Mouse (Mus musculus) ES-Bruce4 (cell line): Measurements from ENCODE around the gene Ctrl. TPM values are rescaled to one million over a fixed set of nuclear protein-coding genes. Genes with fewer than 3 reads are reported as not detected.
"Not testable (repeated sequence)": the region's sequence is repeated elsewhere in the genome, so short reads cannot be mapped to it uniquely, and the experiment has no call there.

ENCODE experiments used
- H3K27ac ChIP-seq: 2 replicates; pipeline ENCODE4 v1.5.1; 2012; ENCODE audit warnings: low read length, inconsistent platforms; ENCODE audit not compliant: insufficient read depth
- H3K27me3 ChIP-seq: 2 replicates; pipeline ENCODE4 v1.6.1; 2012; ENCODE audit warnings: mild to moderate bottlenecking, low read length, inconsistent platforms; ENCODE audit not compliant: control insufficient read depth, poor library complexity, insufficient read depth, severe bottlenecking
- H3K36me3 ChIP-seq: 2 replicates; pipeline ENCODE4 v1.6.1; 2012; ENCODE audit warnings: inconsistent platforms, mild to moderate bottlenecking, low read length, moderate library complexity; ENCODE audit not compliant: control insufficient read depth, poor library complexity, insufficient read depth, severe bottlenecking
- H3K4me1 ChIP-seq: one replicate; pipeline ENCODE4 v1.8.1; 2011; ENCODE audit warnings: low read length; ENCODE audit not compliant: control insufficient read depth, insufficient read depth
- H3K4me3 ChIP-seq: 2 replicates; pipeline ENCODE4 v1.5.1; 2011; ENCODE audit warnings: low read depth, mild to moderate bottlenecking, low read length
- H3K9ac ChIP-seq: 2 replicates; pipeline ENCODE4 v1.6.1; 2012; ENCODE audit warnings: low read depth, mild to moderate bottlenecking, inconsistent platforms; ENCODE audit not compliant: poor library complexity, severe bottlenecking
- H3K9me3 ChIP-seq: replicated peaks from 2 replicates; pipeline ENCODE4 v1.6.1; 2012; ENCODE audit warnings: mild to moderate bottlenecking, low read length, inconsistent platforms; ENCODE audit not compliant: control insufficient read depth, poor library complexity, insufficient read depth, severe bottlenecking
- CTCF ChIP-seq: IDR thresholded peaks from one replicate; pipeline ENCODE4 v1.8.1; 2011; ENCODE audit warnings: low read depth, low read length
- EP300 ChIP-seq: IDR thresholded peaks from 2 replicates; pipeline ENCODE4 v1.6.1; 2011; ENCODE audit warnings: low read depth, low read length; ENCODE audit not compliant: insufficient read depth
- POLR2A ChIP-seq: IDR thresholded peaks from one replicate; pipeline ENCODE4 v1.8.1; 2011; ENCODE audit warnings: low read length; ENCODE audit not compliant: insufficient read depth
- polyA plus RNA-seq: library from polyadenylated mRNA; stranded (reverse); fragments of >200 nt; gene quantifications from 2 replicates; pipeline ENCODE4 v1.2.4, GENCODE M21; 2011; ENCODE audit warnings: low read depth; ENCODE audit not compliant: missing spikeins, insufficient read depth, insufficient read length

Gene Ctrl
- polyA plus RNA-seq, result 0.78 and 1.7 TPM in 2 replicates

- H3K27me3 ChIP-seq, result no peaks in the 10 kb centered on the region
- no peak within 1 kb of the TSS for H3K27ac ChIP-seq
- H3K4me1 ChIP-seq, result no peaks in the 10 kb centered on the region
- no peak within 1 kb of the TSS for H3K9ac ChIP-seq
- no peaks in the 10 kb centered on the region for H3K9me3 ChIP-seq
- H3K36me3 ChIP-seq, result no peaks in the 10 kb centered on the region
- TF ChIP-seq CTCF (no peak), EP300 (no peak), POLR2A (no peak)
- H3K4me3 ChIP-seq, result no peak within 1 kb of the TSS
Observed at GRCm38 (mm10) chr8:105933762-105934161, at the start of gene Ctrl. Ctrl (minus strand) TSS chr8:105933862.

- not testable (repeated sequence) for H3K4me1 ChIP-seq, H3K27ac ChIP-seq, H3K36me3 ChIP-seq, H3K9ac ChIP-seq, H3K9me3 ChIP-seq, H3K27me3 ChIP-seq, H3K4me3 ChIP-seq
Observed at GRCm38 (mm10) chr8:105983406-105983805, 49.7 kb upstream of the Ctrl start.

- no peak overlapping the region for H3K4me3 ChIP-seq
- no peak overlapping the region for H3K27ac ChIP-seq
- peaks cover 6% of the 10 kb centered on the region; the same call in 1 of the 2 replicates for H3K9me3 ChIP-seq
- TF ChIP-seq CTCF (no peak), POLR2A (no peak), EP300 (no peak)
- no peak overlapping the region for H3K9ac ChIP-seq
- no peaks in the 10 kb centered on the region for H3K36me3 ChIP-seq
- no peaks in the 10 kb centered on the region for H3K27me3 ChIP-seq
- H3K4me1 ChIP-seq, result no peaks in the 10 kb centered on the region
Observed at GRCm38 (mm10) chr8:105981146-105981545, 47.5 kb upstream of the Ctrl start.

GRCm38 (mm10) chr8:105979325-105979724 lies 45.7 kb upstream of the Ctrl start, which contains the start of gene Dpep3:
Dpep3 (minus strand) TSS chr8:105979429.
- Histone ChIP-seq H3K27ac (no peak within 1 kb of the TSS), H3K4me1 (peaks cover 8% of the 10 kb centered on the region), H3K9ac (no peak within 1 kb of the TSS), H3K36me3 (no peaks in the 10 kb centered on the region; the same call in 1 of the 2 replicates), H3K9me3 (peaks cover 6% of the 10 kb centered on the region; the same call in 1 of the 2 replicates), H3K27me3 (no peaks in the 10 kb centered on the region), H3K4me3 (no peak within 1 kb of the TSS)
- TF ChIP-seq CTCF, result peak; percentile 66
- no peak for TF ChIP-seq POLR2A
- 0 out of 2 replicates have a peak, but pooled peaks have one; percentile 7 for TF ChIP-seq EP300

- Histone ChIP-seq H3K9me3 (peaks cover 6% of the 10 kb centered on the region; the same call in 1 of the 2 replicates), H3K36me3 (no peaks in the 10 kb centered on the region; the same call in 1 of the 2 replicates), H3K27me3 (no peaks in the 10 kb centered on the region), H3K9ac (no peak overlapping the region), H3K4me3 (no peak overlapping the region), H3K27ac (no peak overlapping the region), H3K4me1 (peaks cover 9% of the 10 kb centered on the region)
- TF ChIP-seq EP300 (no peak), CTCF (peak; percentile 42), POLR2A (no peak)
Observed at GRCm38 (mm10) chr8:105975363-105975762, 41.7 kb upstream of the Ctrl start.

- Histone ChIP-seq H3K27me3 (no peaks in the 10 kb centered on the region), H3K9me3 (no peaks in the 10 kb centered on the region), H3K27ac (peak overlapping the region; percentile 85), H3K4me3 (peak overlapping the region; percentile 2; the same call in 1 of the 2 replicates), H3K9ac (peak overlapping the region; percentile 30; the same call in 1 of the 2 replicates), H3K4me1 (peaks cover 9% of the 10 kb centered on the region), H3K36me3 (no peaks in the 10 kb centered on the region; the same call in 1 of the 2 replicates)
- TF ChIP-seq POLR2A (no peak), CTCF (no peak), EP300 (no peak)
Observed at GRCm38 (mm10) chr8:105971019-105971720, 37.5 kb upstream of the Ctrl start.
